Mouse (Mus musculus): Measurements from ENCODE around the gene Zfp36. TPM values are rescaled to one million over a fixed set of nuclear protein-coding genes. Genes with fewer than 3 reads are reported as not detected.
A peak's percentile ranks its signal among the peaks of the same experiment; 100 is the strongest.

Gene Zfp36
- polyA plus RNA-seq, 1 experiment from 2014 or later: 7.5 TPM

DNA sequence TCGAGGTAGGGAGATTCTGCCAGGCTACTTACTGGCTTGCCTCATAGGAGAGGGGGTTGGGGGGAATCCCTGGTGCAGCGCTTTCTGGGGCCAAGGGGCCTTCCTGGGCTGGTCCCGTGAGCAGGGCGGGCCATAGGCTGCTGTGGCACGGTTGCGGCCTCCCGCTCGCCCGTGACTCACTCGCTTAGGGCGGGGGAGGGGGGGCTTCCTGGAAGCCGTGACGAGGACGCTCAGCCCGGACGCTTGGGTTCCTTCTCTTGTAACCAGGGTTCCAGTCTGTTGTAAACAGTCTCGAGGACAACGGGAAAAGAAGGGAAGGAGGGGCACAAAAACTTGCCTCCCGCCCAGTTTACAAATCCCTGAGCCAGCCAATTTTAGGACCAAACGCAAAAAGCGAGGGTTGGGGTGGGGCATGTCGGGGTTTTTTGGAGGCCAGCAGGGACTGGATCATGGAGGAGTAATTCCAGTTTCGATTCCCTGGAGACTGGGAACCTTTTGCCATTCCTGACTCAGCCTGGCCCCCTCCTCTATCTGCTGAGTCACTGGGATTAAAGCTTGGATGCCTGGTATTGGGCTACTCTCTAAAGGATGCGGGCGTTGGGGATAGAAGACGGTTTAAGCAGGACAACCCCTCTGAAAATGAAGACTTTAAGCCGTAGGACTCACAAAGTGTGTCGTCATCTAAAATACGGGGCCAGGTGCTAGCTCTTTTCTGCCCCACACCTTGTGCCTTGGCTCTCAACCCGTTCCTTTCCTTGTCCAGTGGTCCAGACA, 1.2 kb upstream of the Zfp36 start:
- Histone ChIP-seq H3K9me3 (replicated peaks) (no peaks in the 10 kb centered on the region), H3K36me3 (peaks cover 23% of the 10 kb centered on the region), H3K27me3 (ENCODE audit: low read depth, poor library complexity, severe bottlenecking) (no peaks in the 10 kb centered on the region), H3K4me1 (peaks cover 76% of the 10 kb centered on the region), H3K4me3 (peak overlapping the region; percentile 46), H3K27ac (peak overlapping the region; percentile 95)
- 8% methylated on average over 30 of the region's 30 CpGs for WGBS
- peak; percentile 64 for DNase-seq (ENCODE audit: low spot score)

- H3K36me3 ChIP-seq: peaks cover 11% of the 10 kb centered on the region
- H3K27me3 ChIP-seq (ENCODE audit: low read depth, poor library complexity, severe bottlenecking): no peaks in the 10 kb centered on the region
- peak overlapping the region; percentile 90 for H3K27ac ChIP-seq
- peaks cover 86% of the 10 kb centered on the region for H3K4me1 ChIP-seq
- peak; percentile 93 for DNase-seq (ENCODE audit: low spot score)
- H3K4me3 ChIP-seq: peak overlapping the region; percentile 76
- under 1% methylated on average over 53 of the region's 53 CpGs for WGBS
- no peaks in the 10 kb centered on the region for H3K9me3 ChIP-seq (replicated peaks)
Measured at GRCm38 (mm10) chr7:28378769-28379651, 1.0 kb downstream of the Zfp36 start.

DNA sequence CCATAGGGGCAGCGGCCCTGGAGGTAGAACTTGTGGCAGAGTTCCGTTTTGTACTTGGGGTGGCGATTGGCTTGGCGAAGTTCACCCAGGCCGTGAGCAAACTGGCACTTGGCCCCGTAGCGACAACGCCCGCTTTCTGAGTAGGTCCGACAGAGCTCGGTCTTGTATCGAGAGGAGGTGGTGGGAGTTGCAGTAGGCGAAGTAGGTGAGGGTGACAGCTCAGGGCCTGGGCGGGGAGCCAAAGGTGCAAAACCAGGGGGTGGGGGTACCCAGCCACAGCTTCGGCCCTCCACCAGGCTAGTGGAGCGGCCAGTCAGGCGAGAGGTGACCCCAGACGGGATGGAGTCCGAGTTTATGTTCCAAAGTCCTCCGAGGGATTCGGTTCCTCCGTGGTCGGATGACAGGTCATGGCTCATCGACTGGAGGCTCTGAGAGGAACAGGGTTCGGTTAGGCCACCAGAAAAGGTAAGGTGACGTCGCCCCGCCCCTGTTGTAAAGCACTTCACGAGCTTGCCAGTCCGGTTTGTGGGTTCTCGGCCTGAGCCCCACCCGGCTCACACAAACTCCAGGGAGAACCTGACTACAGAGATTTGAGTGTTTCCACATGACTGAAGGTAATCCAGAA, 1.9 kb downstream of the Zfp36 start:
- peaks cover 84% of the 10 kb centered on the region for H3K4me1 ChIP-seq
- no peaks in the 10 kb centered on the region for H3K27me3 ChIP-seq (ENCODE audit: low read depth, poor library complexity, severe bottlenecking)
- H3K36me3 ChIP-seq: peaks cover 11% of the 10 kb centered on the region
- 39% methylated on average over 32 of the region's 32 CpGs for WGBS
- H3K27ac ChIP-seq: peak overlapping the region; percentile 90
- no peaks in the 10 kb centered on the region for H3K9me3 ChIP-seq (replicated peaks)
- DNase-seq (ENCODE audit: low spot score): no peak
- H3K4me3 ChIP-seq: peak overlapping the region; percentile 76

GRCm38 (mm10) chr7:28377190-28378065, 2.6 kb downstream of the Zfp36 start:
- 75% methylated on average over 18 of the region's 18 CpGs for WGBS
- H3K9me3 ChIP-seq (replicated peaks): no peaks in the 10 kb centered on the region
- peak overlapping the region; percentile 76 for H3K4me3 ChIP-seq
- peak overlapping the region; percentile 90 for H3K27ac ChIP-seq
- peaks cover 11% of the 10 kb centered on the region for H3K36me3 ChIP-seq
- DNase-seq (ENCODE audit: low spot score): no peak
- peaks cover 77% of the 10 kb centered on the region for H3K4me1 ChIP-seq
- no peaks in the 10 kb centered on the region for H3K27me3 ChIP-seq (ENCODE audit: low read depth, poor library complexity, severe bottlenecking)

DNA sequence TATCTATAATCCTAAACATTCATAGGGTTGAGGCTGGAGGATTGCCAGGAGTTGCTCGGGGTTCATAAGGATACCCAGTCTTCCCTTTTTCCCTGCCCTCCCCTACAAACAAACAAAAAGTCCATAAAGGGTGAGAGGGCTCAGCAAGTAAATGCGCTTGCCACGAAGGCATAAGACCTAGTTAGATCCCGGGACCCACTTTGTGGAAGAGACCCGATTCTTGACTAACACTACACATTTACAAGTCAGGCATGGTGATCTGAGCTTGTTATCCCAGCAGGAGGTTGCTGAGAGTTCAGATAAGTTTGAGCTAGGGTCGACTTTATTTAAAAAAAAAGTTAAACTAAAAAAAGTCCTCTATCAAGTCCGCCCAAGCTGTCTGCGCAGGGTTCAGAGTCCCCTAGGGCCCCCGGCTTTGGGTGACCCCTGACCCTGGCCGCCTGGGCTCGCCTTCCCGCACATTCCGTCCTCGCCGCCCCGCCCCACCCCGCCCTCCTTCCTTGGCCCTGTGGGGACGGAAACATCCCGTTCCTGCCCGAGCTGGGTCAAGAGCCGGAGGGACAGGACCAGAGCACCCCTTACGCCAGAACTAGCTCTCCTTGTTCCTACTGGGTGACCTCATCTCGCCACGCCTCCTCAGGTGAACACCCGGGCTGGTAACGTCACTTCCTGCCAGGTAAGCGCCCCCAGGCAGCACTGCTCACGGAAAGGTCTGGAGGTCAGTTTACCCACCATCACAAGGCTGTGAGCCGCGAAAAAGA, 3.9 kb downstream of the Zfp36 start:
- Histone ChIP-seq H3K9me3 (replicated peaks) (no peaks in the 10 kb centered on the region), H3K4me3 (peak overlapping the region; percentile 55), H3K27me3 (ENCODE audit: low read depth, poor library complexity, severe bottlenecking) (no peaks in the 10 kb centered on the region), H3K27ac (peak overlapping the region; percentile 98), H3K4me1 (peaks cover 66% of the 10 kb centered on the region), H3K36me3 (peaks cover 11% of the 10 kb centered on the region)
- DNase-seq (ENCODE audit: low spot score): peak; percentile 78
- 2% methylated on average over 30 of the region's 30 CpGs for WGBS

DNA sequence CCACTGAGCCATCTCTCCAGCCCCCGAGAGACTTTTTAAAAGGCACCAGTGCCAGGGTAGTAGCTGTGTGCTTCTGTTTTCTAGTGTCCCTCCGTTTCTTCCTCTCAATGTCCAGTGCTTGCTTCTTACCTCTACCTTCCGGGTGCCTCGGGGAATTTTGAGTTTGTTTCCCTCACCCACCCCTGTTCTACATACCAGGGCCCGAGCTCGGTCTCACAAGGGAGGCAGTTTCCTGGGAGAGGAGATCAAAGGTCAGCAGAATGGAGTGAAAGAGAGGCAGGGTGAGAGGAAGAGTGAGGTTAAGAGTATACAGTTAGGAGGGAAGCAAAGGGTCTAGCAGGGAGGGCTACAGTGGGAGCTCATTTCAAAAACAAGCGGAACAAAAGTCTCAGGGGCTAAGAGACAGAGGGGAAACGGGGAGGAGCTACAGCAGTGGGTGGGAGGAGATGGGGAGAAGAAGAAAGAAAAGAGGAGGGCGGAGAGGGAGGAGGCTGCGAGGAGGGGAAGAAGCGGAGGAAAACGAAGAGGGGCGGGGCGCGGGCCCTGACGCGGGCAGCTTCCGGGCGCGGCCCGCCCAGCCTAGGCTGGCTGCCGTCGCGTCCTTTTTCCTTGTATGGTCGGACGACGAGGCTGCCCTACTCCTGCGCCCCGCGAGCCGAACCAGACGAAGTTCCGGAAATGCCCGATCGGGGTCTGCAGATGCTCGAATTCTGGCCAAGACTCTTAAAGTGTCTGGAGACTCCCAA, 4.7 kb downstream of the Zfp36 start:
- no peaks in the 10 kb centered on the region for H3K27me3 ChIP-seq (ENCODE audit: low read depth, poor library complexity, severe bottlenecking)
- peaks cover 12% of the 10 kb centered on the region for H3K36me3 ChIP-seq
- H3K9me3 ChIP-seq (replicated peaks): no peaks in the 10 kb centered on the region
- WGBS: 1% methylated on average over 36 of the region's 36 CpGs
- peaks cover 66% of the 10 kb centered on the region for H3K4me1 ChIP-seq
- H3K27ac ChIP-seq: peak overlapping the region; percentile 98
- H3K4me3 ChIP-seq: peak overlapping the region; percentile 55
- peak; percentile 92 for DNase-seq (ENCODE audit: low spot score)

DNA sequence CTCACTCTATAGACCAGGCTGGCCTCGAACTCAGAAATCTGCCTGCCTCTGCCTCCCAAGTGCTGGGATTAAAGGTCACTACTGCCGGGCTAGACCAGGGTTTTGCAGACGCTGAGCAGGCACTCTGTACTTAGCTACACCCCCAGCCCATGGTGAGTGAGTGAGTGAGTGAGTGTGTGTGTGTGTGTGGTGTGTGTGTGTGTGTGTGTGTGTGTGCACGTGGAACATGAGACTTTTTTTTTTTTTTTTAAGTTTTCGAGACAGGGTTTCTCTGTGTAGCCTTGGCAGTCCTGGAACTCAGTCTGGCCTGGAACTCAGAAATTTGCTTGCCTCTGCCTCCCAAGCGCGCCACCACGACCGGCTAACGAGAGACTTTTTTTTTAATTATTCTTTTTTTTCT, 5.4 kb downstream of the Zfp36 start:
- H3K4me1 ChIP-seq: peaks cover 69% of the 10 kb centered on the region
- 87% methylated on average over 10 of the region's 10 CpGs for WGBS
- peak overlapping the region; percentile 55 for H3K4me3 ChIP-seq

DNA sequence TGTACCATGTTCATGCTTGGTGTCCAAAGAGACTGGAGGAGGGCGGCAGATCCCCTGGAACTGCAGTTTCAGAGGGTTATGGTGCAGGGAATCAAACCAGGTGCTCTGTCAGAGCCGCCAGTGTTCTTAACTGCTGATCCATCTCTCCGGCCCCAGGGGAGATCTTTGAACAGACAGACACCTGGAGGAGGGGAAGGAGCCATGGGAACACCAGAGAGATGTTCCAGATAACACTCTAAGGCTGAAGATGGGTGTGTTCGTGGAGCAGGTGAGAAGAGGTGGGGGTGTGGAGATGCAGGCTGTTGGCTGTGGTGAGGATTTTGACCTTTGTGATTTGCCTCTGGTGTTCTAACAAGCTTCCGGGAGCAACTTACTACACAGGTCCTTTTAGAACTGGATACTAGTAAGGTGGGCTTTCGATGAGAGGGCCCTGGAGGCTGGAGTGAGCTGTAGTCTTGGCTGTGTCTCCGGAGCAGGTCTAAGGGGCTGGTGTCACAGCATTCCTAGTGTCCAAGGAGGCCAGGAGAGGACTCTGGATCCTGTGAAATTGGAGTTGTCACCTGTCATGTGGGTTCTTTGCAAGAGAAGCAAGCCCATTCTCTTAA, 6.1 kb downstream of the Zfp36 start:
- no peaks in the 10 kb centered on the region for H3K27me3 ChIP-seq (ENCODE audit: low read depth, poor library complexity, severe bottlenecking)
- no peaks in the 10 kb centered on the region for H3K9me3 ChIP-seq (replicated peaks)
- WGBS: 78% methylated on average over 7 of the region's 7 CpGs
- H3K4me1 ChIP-seq: peaks cover 69% of the 10 kb centered on the region
- 0 out of 2 replicates have a peak overlapping the region, but pooled peaks have one; percentile 82 for H3K4me3 ChIP-seq
- DNase-seq (ENCODE audit: low spot score): no peak
- peaks cover 26% of the 10 kb centered on the region for H3K36me3 ChIP-seq
- peak overlapping the region; percentile 98 for H3K27ac ChIP-seq

More for the DNA sequence above, 5.4 kb downstream of the Zfp36 start:
- H3K27ac ChIP-seq: peak overlapping the region; percentile 98
- no peak for DNase-seq (ENCODE audit: low spot score)
- no peaks in the 10 kb centered on the region for H3K27me3 ChIP-seq (ENCODE audit: low read depth, poor library complexity, severe bottlenecking)
- H3K36me3 ChIP-seq: peaks cover 19% of the 10 kb centered on the region
- H3K9me3 ChIP-seq (replicated peaks): no peaks in the 10 kb centered on the region

- WGBS: 1% methylated on average over 9 of the region's 9 CpGs
- peak overlapping the region; percentile 82 for H3K4me3 ChIP-seq
Measured at GRCm38 (mm10) chr7:28373131-28373581, 6.9 kb downstream of the Zfp36 start.

GRCm38 (mm10) chr7:28372251-28373108, 7.6 kb downstream of the Zfp36 start, which contains the start of gene Plekhg2:
Gene Plekhg2 (minus strand): TSS chr7:28372599.
- Histone ChIP-seq H3K4me1 (peaks cover 58% of the 10 kb centered on the region), H3K27ac (peak within 1 kb of the TSS; percentile 98), H3K9me3 (replicated peaks) (no peaks in the 10 kb centered on the region), H3K4me3 (peak within 1 kb of the TSS; percentile 82), H3K27me3 (ENCODE audit: low read depth, poor library complexity, severe bottlenecking) (no peaks in the 10 kb centered on the region), H3K36me3 (peaks cover 36% of the 10 kb centered on the region)
- DNase-seq (ENCODE audit: low spot score): peak; percentile 99
- under 1% methylated on average over 66 of the region's 66 CpGs for WGBS

More at GRCm38 (mm10) chr7:28373131-28373581, 6.9 kb downstream of the Zfp36 start:
- peak; percentile 74 for DNase-seq (ENCODE audit: low spot score)
- peaks cover 65% of the 10 kb centered on the region for H3K4me1 ChIP-seq
- no peaks in the 10 kb centered on the region for H3K27me3 ChIP-seq (ENCODE audit: low read depth, poor library complexity, severe bottlenecking)
- H3K36me3 ChIP-seq: peaks cover 34% of the 10 kb centered on the region
- peak overlapping the region; percentile 98 for H3K27ac ChIP-seq
- no peaks in the 10 kb centered on the region for H3K9me3 ChIP-seq (replicated peaks)

Data from limb, embryonic 10.5 days (tissue).